Mouse (Mus musculus) heart, adult 11 months (tissue): ENCODE measurements around the gene Gpx1.
"Not testable (repeated sequence)": the region's sequence is repeated elsewhere in the genome, so short reads cannot be mapped to it uniquely, and the experiment has no call there.

Experiments
- DNase-seq: peaks from one replicate; pipeline ENCODE4 v3.0.0; 2022

Gpx1 gene

DNA sequence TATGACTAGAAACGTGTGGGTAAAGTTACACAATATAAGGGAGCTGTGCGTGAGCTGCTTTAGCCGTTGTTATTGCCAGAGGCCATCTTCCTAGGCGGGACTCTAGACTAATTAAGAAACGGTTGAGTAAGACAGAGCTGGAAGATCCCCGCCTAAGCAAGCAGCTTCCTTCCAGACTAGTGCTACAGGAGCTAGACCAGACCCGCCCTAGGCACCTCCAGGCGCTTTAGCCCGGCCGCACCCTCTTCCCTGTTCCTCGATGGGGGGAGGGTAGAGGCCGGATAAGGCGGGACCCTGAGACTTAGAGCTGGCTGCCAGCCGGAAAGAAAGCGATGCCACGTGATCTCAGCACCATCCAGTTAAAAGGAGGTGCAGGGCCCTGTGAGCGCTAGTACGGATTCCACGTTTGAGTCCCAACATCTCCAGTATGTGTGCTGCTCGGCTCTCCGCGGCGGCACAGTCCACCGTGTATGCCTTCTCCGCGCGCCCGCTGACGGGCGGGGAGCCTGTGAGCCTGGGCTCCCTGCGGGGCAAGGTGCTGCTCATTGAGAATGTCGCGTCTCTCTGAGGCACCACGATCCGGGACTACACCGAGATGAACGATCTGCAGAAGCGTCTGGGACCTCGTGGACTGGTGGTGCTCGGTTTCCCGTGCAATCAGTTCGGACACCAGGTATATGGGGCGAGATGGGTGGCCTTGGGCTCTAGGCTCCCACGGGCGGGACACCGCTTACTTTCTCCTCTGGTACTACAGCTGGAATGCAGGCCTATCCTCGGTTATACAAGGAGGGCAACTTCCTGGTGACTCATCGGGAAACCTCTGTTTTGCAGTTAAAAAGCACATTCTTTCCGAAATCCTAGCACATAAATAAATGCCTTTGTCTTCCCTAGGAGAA is at the start of gene Gpx1:
Gene Gpx1 (plus strand): TSS at position 18 of the 896 bp plus-strand sequence.
- peak; percentile 100 for DNase-seq

DNA sequence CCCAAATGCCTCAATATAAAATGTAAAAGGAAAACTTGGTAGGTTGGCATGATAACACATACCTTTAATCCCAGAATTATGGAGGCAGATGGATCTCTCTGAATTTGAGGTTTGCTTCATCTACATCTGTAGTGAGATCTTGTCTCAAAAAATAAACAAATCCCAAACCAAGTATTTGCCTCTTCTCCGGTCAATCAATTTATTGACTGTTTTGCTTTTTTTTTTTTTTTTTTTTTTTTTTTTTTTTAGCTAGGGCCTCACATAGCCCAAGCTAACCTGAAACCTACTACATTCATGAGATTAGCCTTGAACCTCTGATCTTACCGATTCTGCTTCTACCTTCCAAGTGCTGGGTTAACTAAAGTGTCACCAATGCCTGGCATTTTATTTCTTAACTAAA is 49.4 kb upstream of the Gpx1 start:
- no peak for DNase-seq

DNA sequence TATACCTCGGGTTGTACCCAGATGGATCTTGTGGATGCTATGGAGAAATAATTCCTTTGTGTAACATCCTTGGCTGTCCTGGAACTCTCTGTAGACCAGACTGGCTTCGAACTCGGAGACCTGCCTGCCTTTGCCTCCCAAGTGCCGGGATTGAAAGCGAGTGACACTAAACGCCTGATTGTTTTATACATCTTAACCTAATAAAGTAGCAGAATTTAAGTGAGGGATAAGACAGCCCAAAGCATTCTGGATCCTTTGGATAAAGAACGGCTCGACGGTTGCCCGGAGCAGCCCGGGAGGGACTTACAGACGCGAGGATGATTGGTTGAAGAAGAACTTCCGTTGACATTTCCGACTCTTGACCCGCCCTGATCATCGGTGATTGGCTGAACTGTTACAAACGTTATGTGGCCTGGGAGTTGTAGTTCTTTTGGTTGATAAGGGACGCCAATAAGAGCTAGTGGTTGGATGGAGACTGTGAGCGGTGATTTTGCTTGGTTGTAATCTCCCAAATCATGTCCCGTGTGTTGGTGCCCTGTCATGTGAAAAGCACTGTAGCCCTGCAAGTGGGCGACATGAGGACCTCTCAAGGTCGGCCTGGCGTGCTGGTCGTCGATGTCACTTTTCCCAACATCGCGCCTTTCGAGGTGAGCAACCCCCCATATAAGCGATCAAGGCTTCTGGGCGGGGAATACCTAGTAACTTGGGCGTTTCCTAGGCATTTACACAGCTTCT is 48.5 kb upstream of the Gpx1 start, which contains the start of gene Nicn1:
Gene Nicn1 (plus strand): TSS at position 414 of the 735 bp plus-strand sequence.
- peak; percentile 100 for DNase-seq

DNA sequence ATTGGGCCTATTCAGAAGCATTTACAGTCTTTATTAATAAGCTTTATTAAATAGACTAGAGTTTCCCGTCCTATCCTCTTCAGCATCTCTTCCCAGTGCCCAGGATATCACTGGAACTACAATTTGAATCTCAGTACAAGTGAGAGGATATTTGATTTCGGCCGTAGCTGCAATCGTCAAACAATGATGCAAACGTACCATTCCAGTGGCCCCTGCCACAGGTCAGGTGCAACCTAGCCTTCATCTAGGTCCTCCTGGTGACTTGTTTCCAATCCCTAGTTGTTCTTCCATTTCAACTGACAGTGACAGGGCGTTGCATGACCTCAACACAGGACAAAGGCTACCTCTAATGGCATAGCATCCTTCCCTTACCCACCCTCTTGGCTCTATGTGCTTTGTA is 47.9 kb upstream of the Gpx1 start:
- DNase-seq: no peak

DNA sequence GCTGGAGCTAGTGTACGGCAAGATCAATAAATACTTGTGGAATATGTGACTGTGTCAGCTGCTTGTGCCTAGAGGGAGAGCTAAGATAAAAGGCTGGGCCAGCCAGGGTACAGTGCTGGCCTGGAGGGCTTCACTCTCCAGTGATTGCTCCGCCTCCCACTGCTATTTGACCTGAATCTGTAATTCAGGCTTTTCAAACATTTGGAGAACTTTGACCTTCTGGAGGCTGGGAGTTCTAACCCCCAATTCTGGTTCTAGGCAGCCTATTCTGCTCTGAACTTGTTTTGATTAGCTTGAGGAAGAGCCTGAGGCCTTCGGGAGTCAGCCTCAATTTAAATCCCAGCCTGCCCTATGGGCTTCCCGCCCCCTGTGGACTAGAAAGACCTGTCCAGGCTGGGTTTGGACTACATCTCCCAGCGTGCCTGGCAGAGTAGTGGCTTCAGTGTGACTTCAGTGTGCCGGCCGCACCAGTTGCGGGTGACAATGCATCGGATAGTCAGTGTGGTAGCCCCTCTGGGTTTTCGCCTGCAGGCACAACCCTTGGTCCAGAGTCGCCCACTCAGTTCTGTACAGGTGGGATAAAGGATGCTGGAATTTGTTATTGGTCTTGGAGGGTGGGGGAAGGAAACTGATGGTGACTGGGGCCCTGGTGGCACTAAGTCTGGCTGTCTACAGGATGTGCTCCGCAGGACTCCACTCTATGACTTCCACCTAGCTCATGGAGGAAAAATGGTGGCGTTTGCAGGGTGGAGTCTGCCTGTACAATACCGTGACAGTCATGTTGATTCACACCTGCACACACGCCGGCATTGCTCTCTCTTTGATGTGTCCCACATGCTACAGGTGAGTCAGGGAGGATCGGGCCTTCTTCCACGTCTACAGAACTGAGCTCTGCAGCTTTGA is 42.0 kb upstream of the Gpx1 start, which contains the start of gene Amt:
Gene Amt (plus strand): TSS at position 401 of the 903 bp plus-strand sequence.
- DNase-seq: no peak

DNA sequence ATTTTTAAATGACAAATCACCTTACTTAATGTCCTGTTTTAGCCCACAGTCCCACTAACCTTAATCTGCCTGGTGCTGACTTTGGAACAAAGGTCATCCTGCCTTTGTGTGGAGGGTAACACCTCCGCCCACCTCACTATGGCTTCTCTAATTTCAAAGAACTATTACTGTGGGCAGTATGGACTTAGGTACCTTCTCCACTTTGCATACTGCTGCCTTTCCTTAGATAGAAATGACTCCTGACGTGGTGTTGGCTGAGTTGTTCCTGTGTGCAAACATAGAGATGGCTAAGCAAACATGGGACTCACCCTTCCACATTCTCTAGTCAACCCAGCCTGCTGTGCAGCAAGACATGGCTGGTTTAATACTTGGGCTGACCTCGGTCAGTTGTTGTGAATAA is 36.9 kb upstream of the Gpx1 start:
- no peak for DNase-seq

DNA sequence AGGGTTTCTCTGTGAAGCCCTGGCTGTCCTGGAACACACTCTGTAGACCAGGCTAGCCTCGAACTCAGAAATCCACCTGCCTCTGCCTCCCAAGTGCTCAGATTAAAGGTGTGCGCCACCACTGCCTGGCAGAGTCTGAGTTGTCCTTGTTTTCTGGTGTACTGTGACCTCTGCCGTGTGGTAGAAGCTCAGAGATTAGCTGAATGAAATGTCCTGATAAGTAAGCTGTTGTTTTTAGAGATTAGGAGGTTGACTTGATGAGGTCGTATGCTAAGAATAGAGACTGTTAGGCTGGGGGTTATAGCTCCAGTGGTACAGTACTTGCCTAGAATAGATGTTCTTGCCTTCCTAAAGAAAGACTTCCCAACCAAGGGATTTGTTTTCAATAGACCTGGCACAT is 34.0 kb upstream of the Gpx1 start:
- no peak for DNase-seq

DNA sequence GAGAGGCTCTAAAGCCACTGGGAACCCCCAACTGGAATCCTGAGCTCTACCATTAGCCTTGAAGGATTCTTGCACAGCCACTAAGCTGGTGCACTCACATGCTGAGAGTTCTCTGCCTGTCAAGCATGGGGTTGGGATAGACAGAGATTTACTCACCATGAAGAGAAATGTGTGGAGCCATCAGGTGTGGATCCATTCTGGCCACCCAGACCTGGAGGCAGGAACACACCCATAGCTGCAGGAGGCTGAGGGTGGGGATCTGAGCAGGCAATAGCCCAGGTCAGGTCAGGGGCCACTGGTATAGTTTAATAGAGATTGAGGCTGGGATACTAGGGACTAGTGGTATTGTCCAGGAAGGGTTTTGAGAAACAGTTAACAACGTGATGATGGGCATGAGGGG is 33.5 kb upstream of the Gpx1 start:
- no peak for DNase-seq

DNA sequence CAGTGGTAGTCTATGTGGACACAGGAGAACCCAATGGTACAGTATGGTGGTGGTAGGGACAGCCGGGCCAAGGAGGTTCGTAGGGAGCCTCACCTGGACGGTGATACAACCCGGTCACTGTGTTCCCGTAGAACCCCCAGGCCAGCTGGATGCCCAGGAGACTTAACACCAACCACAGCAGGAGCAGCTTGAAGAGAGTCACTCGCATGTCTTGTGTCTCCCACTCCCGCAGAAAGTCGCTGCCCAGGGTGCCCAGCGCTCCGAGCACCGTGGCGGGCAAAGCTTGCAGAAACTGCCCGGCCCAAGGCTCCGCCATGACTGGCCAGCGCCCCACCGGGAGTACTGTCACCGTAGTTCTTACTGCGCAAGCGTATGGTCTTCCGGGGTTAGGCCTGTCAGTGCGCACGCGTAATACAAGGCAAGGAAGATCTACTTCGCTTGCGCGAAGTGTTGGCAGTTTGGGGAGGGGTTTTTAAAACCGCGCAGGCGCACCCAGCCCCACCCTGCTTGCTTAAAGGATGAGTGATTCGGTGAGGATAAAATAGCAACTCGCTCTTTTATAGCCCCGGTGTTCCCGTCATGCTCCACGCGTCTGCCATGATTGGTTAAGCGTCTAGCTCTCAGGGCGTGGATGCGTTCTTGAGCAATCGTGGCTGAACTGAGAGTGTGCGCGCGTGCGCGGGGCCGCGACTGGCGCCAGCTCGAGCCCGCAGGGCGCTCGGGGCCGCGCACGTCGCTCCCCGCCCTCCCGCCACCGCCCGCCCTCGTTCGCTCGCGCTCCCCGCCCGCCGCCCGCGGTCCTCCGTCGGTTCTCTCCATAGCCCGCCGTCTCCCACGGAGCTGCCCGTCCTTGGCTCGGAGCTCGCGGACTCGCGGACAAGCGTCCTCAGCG is 32.8 kb upstream of the Gpx1 start, which contains the start of the genes Rhoa and Tcta:
Gene Rhoa (plus strand): TSS at position 501 of the 892 bp plus-strand sequence.
Gene Tcta (minus strand): TSS at position 532 of the 892 bp plus-strand sequence.
- DNase-seq: peak; percentile 100

DNA sequence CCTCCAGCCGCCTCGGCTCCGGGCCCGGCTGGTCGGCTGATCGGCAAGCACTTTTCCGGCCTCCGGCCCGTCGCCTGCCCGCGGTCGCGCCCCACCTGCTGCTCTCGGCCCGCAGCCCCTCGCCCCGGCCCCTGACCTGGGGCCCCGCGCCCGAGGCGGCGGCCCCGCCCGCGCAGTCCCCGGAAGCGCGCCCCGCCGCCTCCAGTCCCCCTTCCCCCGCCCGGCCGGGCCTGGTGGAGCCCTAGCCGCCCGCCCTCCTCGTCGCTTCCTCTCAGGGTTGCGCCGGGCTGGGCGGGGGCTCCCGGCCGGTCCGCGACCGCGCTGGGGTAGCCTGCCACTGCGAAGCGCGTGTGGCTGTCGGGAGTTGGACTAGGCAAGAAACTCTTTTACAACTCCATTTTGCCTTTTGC is 32.1 kb upstream of the Gpx1 start:
- DNase-seq: peak; percentile 99

DNA sequence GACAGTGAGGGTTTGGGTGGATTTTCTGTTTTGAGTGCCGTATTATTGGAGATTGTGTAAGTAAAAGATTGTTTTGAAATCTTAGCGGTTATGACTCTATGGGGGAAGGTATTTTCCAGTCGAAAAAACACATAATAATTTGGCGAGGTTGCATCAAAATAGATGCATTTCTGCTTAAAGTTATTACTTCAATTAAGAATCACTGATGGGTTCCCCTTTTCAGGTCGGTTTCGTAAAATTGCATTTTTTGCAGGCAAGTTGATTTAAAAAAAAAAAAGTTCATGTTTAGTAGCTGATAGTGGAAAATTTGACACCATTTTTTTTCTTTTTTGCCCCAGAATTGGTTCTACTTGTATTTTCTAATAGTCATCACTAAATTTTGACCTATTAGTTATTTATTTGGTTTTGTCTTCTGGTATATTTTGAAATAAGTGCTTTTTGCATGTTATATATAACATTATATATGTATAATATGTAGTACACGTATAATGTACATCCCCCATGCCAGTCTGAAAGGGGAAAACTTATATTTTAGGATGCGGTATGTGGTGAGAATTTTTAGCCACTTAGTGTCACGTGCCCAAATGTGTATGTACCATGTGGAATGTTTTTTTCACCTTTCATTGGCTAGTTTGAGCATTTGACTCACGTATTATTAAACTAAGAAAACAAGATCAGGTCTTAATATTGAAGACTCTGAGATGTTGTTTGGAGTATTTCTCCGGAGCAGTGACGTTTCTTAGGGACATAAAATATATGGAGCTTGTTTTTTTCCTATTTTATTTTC is 31.5 kb upstream of the Gpx1 start:
- no peak for DNase-seq

DNA sequence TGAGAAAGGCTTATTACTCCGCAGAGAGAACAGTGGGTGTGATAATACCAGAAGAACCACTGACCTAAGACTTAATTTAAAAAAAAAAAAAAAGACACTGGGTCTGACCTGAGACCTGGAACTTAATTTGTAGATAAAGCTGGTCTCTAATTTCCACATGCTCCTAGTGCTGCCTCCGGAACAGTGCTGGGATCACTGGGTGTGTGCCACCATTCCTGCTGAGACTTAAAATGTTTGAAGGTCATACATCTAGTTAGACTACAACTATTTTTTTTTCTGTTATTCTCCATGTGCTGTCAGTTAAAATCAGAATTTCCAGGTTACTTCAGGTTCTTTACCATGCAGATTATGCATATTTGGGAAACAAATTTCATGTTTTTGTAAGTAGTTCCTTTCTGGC is 30.6 kb upstream of the Gpx1 start:
- no peak for DNase-seq

DNA sequence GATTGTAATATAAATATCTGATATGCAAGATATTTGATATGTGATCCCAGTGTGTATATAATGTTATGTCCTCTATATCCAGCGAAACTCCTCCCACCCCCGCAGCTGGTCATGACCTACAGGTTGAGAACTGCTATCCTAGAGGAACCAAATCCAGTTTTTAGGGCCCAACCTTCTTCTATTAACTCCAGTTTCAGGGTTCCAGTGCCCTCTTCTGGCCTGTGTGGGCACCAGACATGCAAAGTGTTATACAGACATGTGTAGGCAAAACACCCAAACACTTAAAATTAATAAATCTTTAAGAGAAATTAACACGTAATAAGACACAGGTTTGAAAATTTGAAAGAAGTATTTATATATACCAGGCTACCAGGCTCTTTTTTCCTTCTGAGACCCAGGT is 21.1 kb upstream of the Gpx1 start:
- no peak for DNase-seq

DNA sequence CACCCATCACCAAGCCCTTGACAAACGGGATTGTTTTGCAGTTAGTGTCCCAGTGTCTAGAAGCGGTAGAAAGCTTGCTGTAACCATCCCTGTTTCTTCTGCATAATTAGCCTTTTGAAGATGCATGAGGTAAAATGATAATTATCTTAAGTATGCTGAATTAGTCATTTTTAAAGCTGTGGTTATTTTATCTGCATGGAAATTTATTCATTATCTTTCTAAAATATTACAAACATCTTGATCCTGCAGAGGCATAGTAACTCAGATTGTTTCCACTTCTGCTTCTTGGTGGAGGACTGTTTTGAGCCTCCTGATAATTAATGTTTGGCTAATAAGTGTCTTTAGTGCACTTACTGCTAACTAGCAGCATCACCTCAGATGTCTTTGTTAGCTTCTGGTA is 20.2 kb upstream of the Gpx1 start:
- no peak for DNase-seq

DNA sequence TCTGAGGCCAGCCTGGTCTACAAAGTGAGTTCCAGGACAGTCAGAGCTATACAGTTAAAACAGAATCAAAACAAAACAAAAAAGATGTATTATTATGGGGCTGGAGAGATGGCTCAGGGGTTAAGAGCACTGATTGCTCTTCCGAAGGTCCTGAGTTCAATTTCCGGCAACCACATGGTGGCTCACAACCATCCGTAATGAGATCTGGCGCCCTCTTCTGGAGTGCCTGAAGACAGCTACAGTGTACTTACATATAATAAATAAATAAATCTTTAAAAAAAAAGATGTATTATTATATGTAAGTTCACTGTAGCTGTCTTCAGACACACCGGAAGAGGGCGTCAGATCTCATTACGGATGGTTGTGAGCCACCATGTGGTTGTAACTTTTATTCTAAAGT is 16.6 kb upstream of the Gpx1 start:
- DNase-seq: not testable (repeated sequence)

DNA sequence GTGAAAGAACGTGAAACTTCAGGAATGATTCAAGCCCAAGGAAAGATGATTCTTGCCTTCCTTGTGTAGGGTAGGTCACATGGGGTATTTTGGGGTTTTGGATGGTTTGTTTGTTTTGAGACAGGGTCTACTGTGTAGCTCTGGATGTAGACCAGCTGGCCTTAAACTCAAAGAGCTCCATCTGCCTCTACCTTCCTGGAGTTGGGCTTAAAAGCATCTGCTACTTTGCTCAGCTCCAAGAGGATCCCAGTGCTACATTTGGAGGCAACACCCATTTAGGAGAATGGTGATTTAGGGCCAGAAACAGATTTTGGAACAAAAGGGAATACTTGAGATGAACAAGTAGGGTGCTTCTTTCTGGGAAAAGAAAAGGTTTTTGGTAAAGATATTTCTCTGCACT is 13.9 kb upstream of the Gpx1 start:
- no peak for DNase-seq

DNA sequence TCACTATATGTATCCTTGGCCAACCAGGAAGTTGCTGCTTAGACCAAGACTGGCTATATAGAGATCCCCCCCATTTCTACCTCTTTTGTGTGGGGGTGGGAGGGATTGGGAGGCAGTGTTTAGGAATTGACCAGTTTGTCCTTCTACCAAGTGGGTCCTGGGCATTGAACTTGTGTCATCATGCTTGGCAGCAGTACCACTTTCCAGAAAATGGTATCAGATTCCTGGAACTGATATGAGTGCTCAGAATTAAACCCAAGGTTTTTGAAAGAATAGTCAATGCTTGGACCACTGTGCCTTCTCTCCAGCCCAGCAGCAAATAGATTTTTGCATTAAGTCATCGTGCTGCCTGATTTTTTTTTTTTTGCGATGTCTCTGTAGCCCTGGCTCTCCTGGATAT is 12.9 kb upstream of the Gpx1 start:
- DNase-seq: no peak

DNA sequence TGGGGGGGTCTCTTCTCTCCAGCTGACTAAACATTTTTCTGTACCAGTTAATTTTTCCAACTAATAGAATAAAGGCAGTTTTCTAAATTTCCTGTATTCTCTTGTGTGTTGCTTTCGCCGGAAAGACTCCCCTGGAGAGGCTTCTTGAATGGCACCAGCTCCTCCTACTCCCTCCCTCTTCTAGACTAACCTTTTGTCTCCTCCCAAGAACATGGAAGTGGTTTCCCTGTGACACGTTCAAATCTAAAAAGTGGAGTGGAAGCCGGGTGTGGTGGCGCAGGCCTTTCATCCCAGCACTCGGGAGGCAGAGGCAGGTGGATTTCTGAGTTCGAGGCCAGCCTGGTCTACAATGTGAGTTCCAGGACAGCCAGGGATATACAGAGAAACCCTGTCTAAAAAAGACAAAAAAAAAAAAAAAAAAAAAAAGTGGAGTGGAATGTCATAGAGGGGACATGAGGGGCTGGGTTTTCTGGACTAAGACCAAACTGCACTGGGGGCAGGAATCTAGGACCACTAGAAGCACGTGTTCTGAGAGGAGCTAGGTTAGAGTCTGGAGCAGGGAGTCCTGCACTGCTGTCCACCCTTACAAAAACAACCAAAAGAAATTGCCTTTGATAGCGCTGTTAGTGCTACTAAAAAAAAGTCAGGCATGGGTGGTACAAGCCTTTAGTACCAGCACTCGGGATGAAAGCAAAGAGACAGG is 704 bp upstream of the Gpx1 start:
- peak; percentile 90 for DNase-seq

DNA sequence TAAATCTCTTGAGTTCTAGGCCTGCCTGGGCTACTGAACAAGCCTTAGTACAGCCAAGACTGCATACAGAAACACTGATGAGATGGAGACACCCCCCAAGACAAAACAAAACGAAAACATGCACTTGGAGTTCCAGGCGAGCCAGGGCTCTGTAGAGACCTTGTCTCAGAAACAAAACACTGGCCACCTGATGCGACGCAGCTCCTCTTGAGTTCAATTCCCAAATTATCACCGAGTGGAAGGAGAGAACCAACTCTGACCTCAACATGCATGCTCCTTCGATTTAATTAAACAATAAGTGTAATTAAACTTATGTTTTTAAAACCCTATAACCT is 185 bp upstream of the Gpx1 start:
- DNase-seq: peak; percentile 90

DNA sequence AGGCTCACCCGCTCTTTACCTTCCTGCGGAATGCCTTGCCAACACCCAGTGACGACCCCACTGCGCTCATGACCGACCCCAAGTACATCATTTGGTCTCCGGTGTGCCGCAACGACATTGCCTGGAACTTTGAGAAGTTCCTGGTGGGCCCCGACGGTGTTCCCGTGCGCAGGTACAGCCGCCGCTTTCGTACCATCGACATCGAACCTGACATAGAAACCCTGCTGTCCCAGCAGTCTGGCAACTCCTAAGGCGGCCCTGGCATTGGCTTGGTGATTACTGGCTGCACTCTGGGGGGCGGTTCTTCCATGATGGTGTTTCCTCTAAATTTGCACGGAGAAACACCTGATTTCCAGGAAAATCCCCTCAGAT is 1.2 kb downstream of the Gpx1 start:
- DNase-seq: peak; percentile 95
